In the genomic region with DNA sequence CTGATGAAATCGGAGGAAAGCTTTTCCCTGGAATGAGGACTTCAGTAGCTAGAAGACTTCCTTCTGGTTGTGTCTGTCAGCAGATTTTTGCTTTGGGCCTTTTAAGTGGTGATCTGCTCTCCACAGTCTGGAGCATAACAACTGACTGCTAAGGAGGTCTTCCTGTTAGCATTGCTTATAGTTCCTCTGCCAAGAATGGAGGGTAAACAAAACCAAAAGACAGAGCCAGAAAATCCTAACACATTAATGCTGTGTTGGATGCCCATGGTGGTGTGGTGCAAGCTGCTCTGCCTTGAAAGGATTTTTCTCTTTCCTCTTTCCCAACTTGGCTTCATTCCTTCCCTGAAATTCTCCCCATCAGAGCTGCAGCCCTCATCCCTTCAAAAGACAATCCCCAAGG, we compare ENCODE assay signal across 20 mouse cellular contexts.
A peak's percentile ranks its signal among the peaks of the same experiment; 100 is the strongest.
DNase-seq lines count a peak whose midpoint lies in the region; ATAC-seq lines count a peak whose summit lies in the region.
"Had no signal": no experiment of that assay in that cellular context is flagged by ENCODE, and none has a peak within 500 bp of the region (broad histone marks: within the 10 kb centered on the region; RNA-seq: fewer than 3 reads in every experiment).

No protein-coding gene starts in this region.

- no peak overlapping the region for H3K9ac ChIP-seq in hindbrain, embryonic 16.5 days (ENCODE audit: low read depth, low read length)
- H3K9ac ChIP-seq in hindbrain, embryonic 14.5 days, result no peak overlapping the region
- H3K9ac ChIP-seq: heart, embryonic 12.5 days; limb, embryonic 15.5 days had no signal

- H3K27me3 ChIP-seq in hindbrain, embryonic 16.5 days (replicated peaks; ENCODE audit: control insufficient read depth, insufficient read depth, low read length), result no peaks in the 10 kb centered on the region
- H3K27me3 ChIP-seq in hindbrain, embryonic 14.5 days (ENCODE audit: control insufficient read depth, insufficient read depth, low read length), result no peaks in the 10 kb centered on the region
- H3K27me3 ChIP-seq: heart, embryonic 12.5 days; limb, embryonic 15.5 days; megakaryocyte, embryonic 14.5 days had no signal

- WGBS in hindbrain, embryonic 16.5 days, result 77% methylated on average over 1 of the region's 1 CpGs
- 88% methylated on average over 1 of the region's 1 CpGs for WGBS in hindbrain, embryonic 14.5 days

- H3K4me1 ChIP-seq in hindbrain, embryonic 16.5 days (ENCODE audit: control insufficient read depth, insufficient read depth, low read depth, low read length), result no peaks in the 10 kb centered on the region
- H3K4me1 ChIP-seq in hindbrain, embryonic 14.5 days (replicated peaks; ENCODE audit: control insufficient read depth, insufficient read depth, low read length), result no peaks in the 10 kb centered on the region
- H3K4me1 ChIP-seq: heart, embryonic 12.5 days; limb, embryonic 15.5 days; megakaryocyte, embryonic 14.5 days had no signal

- peak; percentile 16 for DNase-seq in cerebellum, adult 9-10 months
- no peak for DNase-seq in cerebellum, postnatal 4 days (ENCODE audit: low spot score in 2 of 2)
- no peak for DNase-seq in hindbrain, embryonic 14.5 days (ENCODE audit: low spot score)
- peak; percentile 15 for DNase-seq in lung, postnatal 10 days
- no peak for DNase-seq in lung, adult 18-20 months
- DNase-seq in cerebellum, postnatal 14 days, result peak; percentile 6 to 36
- DNase-seq in testis, postnatal 10 days (ENCODE audit: low spot score), result no peak
- DNase-seq: adrenal gland, postnatal 10 days; heart, adult 11 months; heart, postnatal 14 days; kidney, adult 9 months; kidney, postnatal 36 days; right cerebral cortex, postnatal 4 days; thymus, postnatal 25 days had no signal

- no peaks in the 10 kb centered on the region for H3K9me3 ChIP-seq in hindbrain, embryonic 16.5 days (ENCODE audit: control insufficient read depth, low read length)
- no peaks in the 10 kb centered on the region for H3K9me3 ChIP-seq in hindbrain, embryonic 14.5 days (ENCODE audit: control insufficient read depth, low read length)
- H3K9me3 ChIP-seq: G1E; heart, embryonic 12.5 days; limb, embryonic 15.5 days; megakaryocyte, embryonic 14.5 days had no signal

- ATAC-seq in hindbrain, embryonic 16.5 days, result peak; percentile 64
- ATAC-seq in hindbrain, embryonic 14.5 days (ENCODE audit: low FRiP score), result no peak
- ATAC-seq: activated CD4-positive, CD25-positive, alpha-beta regulatory T cell, adult 4 months had no signal

- H3K27ac ChIP-seq in hindbrain, embryonic 16.5 days (ENCODE audit: low read depth, low read length), result no peak overlapping the region
- no peak overlapping the region for H3K27ac ChIP-seq in hindbrain, embryonic 14.5 days
- H3K27ac ChIP-seq: limb, embryonic 15.5 days had no signal

- no peak overlapping the region for H3K4me3 ChIP-seq in hindbrain, embryonic 16.5 days (ENCODE audit: low read length)
- no peak overlapping the region for H3K4me3 ChIP-seq in hindbrain, embryonic 14.5 days (replicated peaks; ENCODE audit: low read length)
- H3K4me3 ChIP-seq: heart, embryonic 12.5 days; limb, embryonic 15.5 days; megakaryocyte, embryonic 14.5 days had no signal

- no peak overlapping the region for H3K4me2 ChIP-seq in hindbrain, embryonic 16.5 days (ENCODE audit: low read length)
- H3K4me2 ChIP-seq in hindbrain, embryonic 14.5 days (replicated peaks), result no peak overlapping the region
- H3K4me2 ChIP-seq: heart, embryonic 12.5 days; limb, embryonic 15.5 days had no signal

- no peaks in the 10 kb centered on the region for H3K36me3 ChIP-seq in hindbrain, embryonic 16.5 days (ENCODE audit: control insufficient read depth, insufficient read depth, low read length)
- H3K36me3 ChIP-seq in hindbrain, embryonic 14.5 days (replicated peaks; ENCODE audit: control insufficient read depth, insufficient read depth), result no peaks in the 10 kb centered on the region
- H3K36me3 ChIP-seq: G1E; heart, embryonic 12.5 days; limb, embryonic 15.5 days had no signal

Comparison
In these comparisons a context has a peak if more than half of its experiments do, and no peak if none do; other contexts are left out.
1. DNase-seq: peak in cerebellum, adult 9-10 months (single experiment), lung, postnatal 10 days (single experiment) and cerebellum, postnatal 14 days (2 of 2); none in cerebellum, postnatal 4 days (0 of 2), hindbrain, embryonic 14.5 days (single experiment), lung, adult 18-20 months (0 of 2) and testis, postnatal 10 days (single experiment).